Mouse (Mus musculus) limb, embryonic 14.5 days (tissue): ENCODE measurements at regions not wholly inside any gene's neighbourhood (a gene's known extent, or its start where the extent isn't known, plus 50 kb on each side); places are given as distances from the start of the nearest gene placed in this dataset.

Experiments
- ATAC-seq: fragments of 200-750 bp; cut with Nextera tagmentation; 2 replicates; pipeline ENCODE4 v1.8.0; 2017; ENCODE audit warnings: low read depth, moderate number of reproducible peaks, moderate TSS enrichment; ENCODE audit not compliant: low FRiP score
- DNase-seq: peaks from one replicate; pipeline ENCODE4 v3.0.0-alpha.2; 2015; ENCODE audit warnings: low spot score
- H3K27ac ChIP-seq: fragments of 300-500 bp; sonication (generic); replicated peaks from 2 replicates; pipeline ENCODE4 v1.5.1; 2014; ENCODE audit warnings: low read depth, mild to moderate bottlenecking, low read length, moderate library complexity, mixed read lengths
- H3K27me3 ChIP-seq: fragments of 300-500 bp; sonication (generic); 2 replicates; pipeline ENCODE4 v1.6.1; 2014; ENCODE audit warnings: low read length, mixed read lengths; ENCODE audit not compliant: control insufficient read depth, insufficient read depth
- H3K36me3 ChIP-seq: fragments of 300-500 bp; sonication (generic); 2 replicates; pipeline ENCODE4 v1.6.1; 2014; ENCODE audit warnings: mild to moderate bottlenecking, low read length, moderate library complexity, mixed read lengths; ENCODE audit not compliant: control insufficient read depth, insufficient read depth
- H3K4me1 ChIP-seq: fragments of 300-500 bp; sonication (generic); 2 replicates; pipeline ENCODE4 v1.6.1; 2014; ENCODE audit warnings: antibody characterized with exemption, low read length, mixed read lengths; ENCODE audit not compliant: control insufficient read depth, insufficient read depth
- H3K4me2 ChIP-seq: fragments of 300-500 bp; sonication (generic); replicated peaks from 2 replicates; pipeline ENCODE4 v1.6.1; 2014; ENCODE audit warnings: low read depth, mild to moderate bottlenecking, low read length, moderate library complexity; ENCODE audit not compliant: severe bottlenecking
- H3K4me3 ChIP-seq: fragments of 300-500 bp; sonication (generic); replicated peaks from 2 replicates; pipeline ENCODE4 v1.5.1; 2014; ENCODE audit warnings: low read length
- H3K9ac ChIP-seq: fragments of 300-500 bp; sonication (generic); 2 replicates; pipeline ENCODE4 v1.6.1; 2014; ENCODE audit warnings: mild to moderate bottlenecking, low read depth, low read length, moderate library complexity; ENCODE audit not compliant: severe bottlenecking
- H3K9me3 ChIP-seq: fragments of 300-500 bp; sonication (generic); 2 replicates; pipeline ENCODE4 v1.6.1; 2016; ENCODE audit warnings: low read length; ENCODE audit not compliant: control insufficient read depth
- POLR2A ChIP-seq: fragments of 200-500 bp; IDR thresholded peaks from 2 replicates; pipeline ENCODE4 v1.8.0; 2012; ENCODE audit warnings: inconsistent platforms, mild to moderate bottlenecking, moderate library complexity, borderline replicate concordance; ENCODE audit not compliant: insufficient read depth, insufficient read length; ENCODE audit errors: extremely low read depth
- WGBS: fragments of 180-500 bp; shearing (Covaris S2); extraction: QIAGEN DNeasy Blood & Tissue Kit; methylation state at CpG from one replicate; pipeline ENCODE4 v1.1.7; 2014; 5-methylcytosine and 5-hydroxymethylcytosine counted together

DNA sequence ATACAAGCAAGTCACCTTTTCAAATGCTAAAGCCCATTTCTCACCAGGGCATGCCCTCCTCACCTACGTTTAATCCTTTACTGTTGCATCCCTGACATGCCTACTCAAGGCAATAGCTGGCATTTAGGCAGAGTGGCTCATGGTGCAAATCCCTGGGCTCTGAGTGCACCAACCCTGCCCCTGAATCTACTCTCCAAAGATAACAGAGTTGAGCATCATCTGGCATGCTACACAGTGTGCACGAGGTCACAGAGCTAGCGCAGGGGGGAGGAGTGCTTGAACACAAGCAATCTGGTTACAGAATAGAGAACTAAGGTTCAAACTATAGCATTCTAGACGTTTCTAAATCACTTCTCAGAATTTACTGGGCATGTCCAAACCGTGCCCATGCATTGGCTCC is 161.6 kb upstream of the Fstl4 start:
- H3K27me3 ChIP-seq: no peaks in the 10 kb centered on the region
- no peak overlapping the region for H3K4me3 ChIP-seq
- no peaks in the 10 kb centered on the region for H3K36me3 ChIP-seq
- no peak for DNase-seq
- no peak for TF ChIP-seq POLR2A
- no peak for ATAC-seq
- WGBS: 68% methylated on average over 5 of the region's 5 CpGs
- no peaks in the 10 kb centered on the region for H3K4me1 ChIP-seq
- no peak overlapping the region for H3K9ac ChIP-seq
- no peak overlapping the region for H3K4me2 ChIP-seq
- no peak overlapping the region for H3K27ac ChIP-seq
- H3K9me3 ChIP-seq: 0 out of 2 replicates have a peak, but pooled peaks cover 5% of the 10 kb centered on the region

DNA sequence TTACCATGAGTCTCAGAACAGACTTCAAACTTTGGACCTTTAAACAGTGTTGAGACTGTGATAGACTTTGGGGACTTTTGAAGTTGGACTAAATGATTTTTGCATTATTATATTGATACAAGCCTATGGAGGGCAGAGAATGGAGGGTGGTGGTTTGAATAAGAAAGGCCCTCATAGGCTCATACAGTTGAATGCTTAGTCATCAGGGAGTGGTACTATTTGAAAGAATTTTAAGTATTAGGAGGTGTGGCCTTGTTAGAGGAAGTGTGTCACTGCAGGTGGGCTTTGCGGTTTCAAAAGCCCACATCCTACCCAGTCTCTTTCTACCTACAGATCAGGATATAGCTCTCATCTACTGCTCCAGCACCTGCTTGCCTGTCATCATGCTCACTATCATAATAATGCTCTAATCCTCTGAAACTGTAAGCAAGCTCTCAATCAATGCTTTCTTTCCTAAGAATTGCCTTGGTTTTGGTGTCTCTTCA is 153.7 kb upstream of the Fstl4 start:
- 90% methylated on average over 1 of the region's 1 CpGs for WGBS
- H3K36me3 ChIP-seq: no peaks in the 10 kb centered on the region
- H3K9ac ChIP-seq: no peak overlapping the region
- no peak overlapping the region for H3K4me3 ChIP-seq
- no peak overlapping the region for H3K4me2 ChIP-seq
- no peak overlapping the region for H3K27ac ChIP-seq
- 0 out of 2 replicates have a peak, but pooled peaks cover 5% of the 10 kb centered on the region for H3K9me3 ChIP-seq
- no peaks in the 10 kb centered on the region for H3K4me1 ChIP-seq
- DNase-seq: no peak
- H3K27me3 ChIP-seq: no peaks in the 10 kb centered on the region
- TF ChIP-seq POLR2A: no peak
- no peak for ATAC-seq

DNA sequence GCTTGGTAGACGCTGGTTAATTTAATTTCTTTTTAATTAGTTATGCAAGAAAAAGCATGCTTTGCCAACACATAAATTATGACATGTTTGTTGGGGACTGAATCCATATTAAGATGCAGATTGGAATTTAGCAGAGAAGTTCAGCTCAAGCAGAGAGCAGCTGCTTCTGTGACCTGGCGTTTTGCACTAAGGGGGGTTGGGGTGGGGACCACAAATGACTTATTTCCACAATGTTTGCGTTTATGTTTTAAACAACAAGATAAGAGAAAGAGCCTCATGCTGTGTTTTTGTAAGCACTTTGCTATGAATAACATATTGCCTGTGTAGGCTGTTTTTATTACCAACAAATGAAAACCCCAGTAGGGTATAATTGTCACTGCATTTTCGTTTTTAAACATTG is 148.8 kb upstream of the Fstl4 start:
- no peaks in the 10 kb centered on the region for H3K27me3 ChIP-seq
- 62% methylated on average over 4 of the region's 4 CpGs for WGBS
- H3K36me3 ChIP-seq: no peaks in the 10 kb centered on the region
- H3K4me3 ChIP-seq: no peak overlapping the region
- H3K27ac ChIP-seq: no peak overlapping the region
- H3K4me2 ChIP-seq: no peak overlapping the region
- no peak for TF ChIP-seq POLR2A
- H3K4me1 ChIP-seq: no peaks in the 10 kb centered on the region
- DNase-seq: no peak
- no peaks in the 10 kb centered on the region for H3K9me3 ChIP-seq
- ATAC-seq: no peak
- no peak overlapping the region for H3K9ac ChIP-seq

DNA sequence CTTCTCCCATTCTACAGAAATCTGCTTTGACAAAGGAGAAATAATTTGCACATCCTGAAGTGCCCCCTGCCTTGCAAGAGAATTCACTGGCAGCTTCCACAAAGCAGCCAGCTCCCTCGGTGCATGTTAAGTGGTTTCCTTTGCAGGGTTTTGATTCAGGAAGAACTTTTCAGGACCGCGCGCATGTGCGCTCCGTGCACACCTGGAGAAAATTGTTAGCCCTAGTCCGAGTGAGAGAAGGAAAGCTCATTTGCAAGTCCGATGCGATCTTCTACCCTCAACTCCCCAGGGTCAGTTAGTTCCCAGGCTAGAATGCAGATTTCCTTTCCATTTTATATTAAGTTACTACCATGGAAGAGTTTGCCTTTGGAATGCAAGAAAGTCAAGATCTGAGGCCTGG is 145.8 kb upstream of the Fstl4 start:
- Histone ChIP-seq H3K4me2 (no peak overlapping the region), H3K36me3 (no peaks in the 10 kb centered on the region), H3K27me3 (no peaks in the 10 kb centered on the region), H3K4me1 (no peaks in the 10 kb centered on the region), H3K27ac (no peak overlapping the region), H3K4me3 (no peak overlapping the region), H3K9me3 (no peaks in the 10 kb centered on the region), H3K9ac (no peak overlapping the region)
- WGBS: 33% methylated on average over 9 of the region's 9 CpGs
- ATAC-seq: no peak
- no peak for DNase-seq
- TF ChIP-seq POLR2A: no peak

DNA sequence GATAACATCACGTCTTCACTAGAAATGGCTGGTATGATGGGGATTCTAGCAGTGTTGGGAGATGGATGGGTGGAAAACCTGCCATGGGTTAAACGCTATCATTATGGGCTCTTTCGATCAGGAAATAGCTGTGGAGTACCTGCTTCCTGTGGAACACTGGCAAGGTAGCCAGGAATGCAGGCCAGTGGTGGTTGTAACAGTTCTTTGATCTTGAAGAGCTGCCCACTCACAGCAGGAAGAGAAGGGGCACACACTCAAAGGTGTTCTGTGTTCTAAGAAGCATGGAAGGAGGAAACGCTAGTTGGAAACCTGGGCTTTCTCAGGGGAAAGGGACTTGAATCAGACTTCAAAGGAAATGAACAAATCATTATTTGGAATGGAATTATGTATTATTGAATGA is 141.6 kb upstream of the Fstl4 start:
- WGBS: 45% methylated on average over 4 of the region's 4 CpGs
- DNase-seq: no peak
- ATAC-seq: no peak

DNA sequence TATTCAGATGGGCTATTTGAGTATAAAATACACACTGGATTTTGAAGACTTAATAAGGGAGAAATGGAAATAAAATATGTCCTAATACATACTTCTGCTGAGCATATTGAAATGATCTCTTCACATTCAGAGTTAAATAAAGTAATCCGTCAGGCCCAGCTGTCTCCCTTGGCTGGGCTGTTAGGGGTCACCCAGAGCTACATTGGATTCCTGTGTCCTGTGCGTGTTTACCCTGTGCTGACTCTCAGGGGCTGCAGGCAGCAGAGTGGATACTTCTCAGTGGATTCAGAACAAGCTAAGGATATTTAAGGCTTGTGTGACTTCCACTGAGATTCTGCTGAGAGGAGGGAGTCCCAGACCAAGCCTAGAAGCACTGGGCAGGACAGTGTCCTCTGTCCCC is 135.6 kb upstream of the Fstl4 start:
- Histone ChIP-seq H3K36me3 (no peaks in the 10 kb centered on the region), H3K9me3 (no peaks in the 10 kb centered on the region), H3K27me3 (no peaks in the 10 kb centered on the region), H3K4me3 (no peak overlapping the region), H3K27ac (no peak overlapping the region), H3K9ac (no peak overlapping the region), H3K4me2 (no peak overlapping the region), H3K4me1 (no peaks in the 10 kb centered on the region)
- ATAC-seq (no peak), DNase-seq (no peak)
- TF ChIP-seq POLR2A: no peak
- 76% methylated on average over 2 of the region's 2 CpGs for WGBS

More for the DNA sequence above, 141.6 kb upstream of the Fstl4 start:
- no peaks in the 10 kb centered on the region for H3K4me1 ChIP-seq
- H3K4me2 ChIP-seq: no peak overlapping the region
- no peaks in the 10 kb centered on the region for H3K27me3 ChIP-seq
- H3K4me3 ChIP-seq: no peak overlapping the region
- H3K9ac ChIP-seq: no peak overlapping the region
- H3K36me3 ChIP-seq: no peaks in the 10 kb centered on the region
- no peak for TF ChIP-seq POLR2A
- H3K27ac ChIP-seq: no peak overlapping the region
- H3K9me3 ChIP-seq: no peaks in the 10 kb centered on the region
